Mouse (Mus musculus) kidney, adult 8-10 months (tissue): ENCODE data around the gene Vax2.

ENCODE experiments used
- DNase-seq, 2 experiments: peaks; one replicate each; pipeline ENCODE4 v3.0.0; 2022

Vax2 gene

DNA sequence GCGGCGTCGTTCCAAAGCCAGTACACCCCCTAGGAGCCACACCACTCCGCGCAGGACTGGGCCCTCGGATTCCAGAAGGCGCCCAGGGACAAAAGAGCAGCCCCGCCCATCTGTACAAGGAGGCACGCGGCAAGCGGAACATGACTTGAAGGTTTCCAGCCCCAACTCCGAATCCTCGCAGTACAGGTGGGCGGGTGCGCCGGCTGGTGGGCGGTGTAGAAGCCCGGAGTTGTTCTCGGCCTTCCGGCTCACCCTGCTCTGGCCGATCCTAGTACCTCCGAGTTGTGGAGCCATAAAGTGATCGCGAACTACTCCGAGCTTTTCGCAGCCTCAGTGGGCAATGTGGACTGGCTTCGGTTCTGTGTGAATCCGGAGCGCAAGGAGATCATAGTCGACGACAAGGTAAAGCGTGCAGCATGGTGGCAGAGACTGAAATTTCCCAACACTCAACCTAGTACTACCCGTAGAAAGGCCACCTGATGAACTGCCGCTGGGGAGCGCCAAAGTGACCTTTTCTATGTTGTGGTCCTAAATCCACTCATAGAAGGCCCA lies 51.9 kb downstream of the Vax2 start:
- DNase-seq, result peak; percentile 27 to 35

DNA sequence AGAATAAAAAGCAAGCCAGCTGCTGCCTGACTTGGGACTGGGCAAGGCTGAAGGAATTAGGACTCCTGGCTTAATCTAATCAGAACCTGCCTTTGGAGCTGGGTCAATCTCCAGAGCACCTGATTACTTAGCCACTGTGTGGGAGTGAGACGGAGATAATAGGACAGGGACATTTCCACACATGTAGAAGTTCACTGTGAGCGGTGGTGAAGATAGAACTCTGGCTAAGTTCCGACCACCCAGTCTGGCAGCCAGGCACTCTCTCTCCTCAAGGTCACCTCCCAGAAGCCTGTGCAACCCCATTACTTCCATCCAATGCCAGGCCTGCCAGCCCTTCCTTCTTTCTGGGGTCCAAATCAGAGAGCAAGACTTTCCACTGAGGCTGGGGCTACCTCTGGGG lies 55.9 kb downstream of the Vax2 start:
- no peak for DNase-seq

DNA sequence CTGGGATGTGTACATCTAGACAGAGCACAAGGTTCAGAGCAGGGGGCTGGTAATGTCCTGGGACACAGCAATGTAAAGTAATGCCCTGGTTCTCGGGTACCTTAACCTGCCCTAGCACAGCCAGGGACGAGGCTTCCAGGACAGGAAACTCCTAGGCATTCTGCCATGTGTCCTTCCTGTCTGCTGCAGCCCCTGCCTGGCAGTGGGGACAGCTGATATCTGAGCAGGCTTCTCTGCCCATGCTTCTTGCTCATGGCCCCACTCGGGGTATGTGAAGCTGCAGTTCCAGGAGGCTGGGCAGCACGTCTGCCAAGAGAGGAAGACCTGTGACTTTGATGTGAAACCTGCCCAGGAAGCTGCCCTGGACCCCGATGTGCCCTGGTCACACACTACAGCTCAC lies 57.4 kb downstream of the Vax2 start:
- DNase-seq, result no peak

DNA sequence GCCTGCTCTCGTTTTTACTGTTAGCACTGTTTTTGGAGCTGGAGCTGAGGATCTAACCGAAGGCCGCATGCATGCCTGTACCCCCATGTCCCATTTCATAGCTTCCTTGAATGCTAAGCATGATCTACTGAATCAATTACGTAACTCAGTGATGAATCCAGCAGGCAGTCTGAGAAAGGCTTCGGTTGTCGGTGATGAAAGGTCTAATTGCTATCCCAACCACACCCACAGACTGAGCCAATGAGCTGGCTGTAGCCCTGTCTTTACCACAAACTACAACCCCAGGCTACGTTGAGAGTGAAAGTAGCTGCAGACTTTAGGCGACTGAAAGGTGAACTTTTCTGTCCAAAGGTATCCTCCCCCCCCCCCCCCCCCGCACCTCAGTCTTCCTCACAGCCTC lies 63.1 kb downstream of the Vax2 start:
- no peak for DNase-seq

DNA sequence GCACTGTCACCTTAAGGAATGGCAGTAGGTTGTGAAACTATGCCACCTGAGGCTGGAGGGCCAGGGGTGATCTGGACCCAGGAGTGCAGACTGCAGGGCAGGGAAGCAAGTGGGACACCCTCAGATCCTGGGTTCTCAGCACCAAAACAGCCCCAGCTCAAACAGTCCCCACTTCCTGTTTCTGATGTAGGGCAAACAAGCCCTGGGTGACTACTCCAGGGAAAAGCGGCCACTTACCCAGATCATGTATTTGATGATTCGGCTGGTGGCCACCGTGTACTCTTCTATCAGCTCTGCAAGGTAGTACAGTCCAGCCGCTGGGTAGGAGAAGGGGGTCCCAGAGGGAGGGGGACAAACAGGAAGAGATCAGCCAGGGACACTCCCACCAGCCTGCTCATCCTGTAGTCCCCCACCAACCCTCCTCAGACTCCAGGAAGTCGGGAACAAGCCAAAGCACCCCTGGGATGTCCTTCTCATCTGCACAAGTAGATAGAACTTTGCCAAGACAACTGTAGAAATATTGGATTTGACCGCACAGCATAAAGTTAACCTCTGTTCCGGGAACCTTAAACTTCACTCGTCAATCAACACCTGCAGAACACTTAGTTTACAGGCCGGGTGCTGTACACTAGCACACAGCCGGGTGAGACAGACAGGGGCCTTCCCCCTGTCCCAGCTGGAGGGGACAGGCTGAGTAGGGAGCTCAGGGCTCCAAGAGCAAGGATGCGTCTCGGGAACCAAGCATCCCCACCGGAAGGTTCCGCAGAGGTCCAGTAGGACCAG lies 63.9 kb downstream of the Vax2 start:
- no peak for DNase-seq

DNA sequence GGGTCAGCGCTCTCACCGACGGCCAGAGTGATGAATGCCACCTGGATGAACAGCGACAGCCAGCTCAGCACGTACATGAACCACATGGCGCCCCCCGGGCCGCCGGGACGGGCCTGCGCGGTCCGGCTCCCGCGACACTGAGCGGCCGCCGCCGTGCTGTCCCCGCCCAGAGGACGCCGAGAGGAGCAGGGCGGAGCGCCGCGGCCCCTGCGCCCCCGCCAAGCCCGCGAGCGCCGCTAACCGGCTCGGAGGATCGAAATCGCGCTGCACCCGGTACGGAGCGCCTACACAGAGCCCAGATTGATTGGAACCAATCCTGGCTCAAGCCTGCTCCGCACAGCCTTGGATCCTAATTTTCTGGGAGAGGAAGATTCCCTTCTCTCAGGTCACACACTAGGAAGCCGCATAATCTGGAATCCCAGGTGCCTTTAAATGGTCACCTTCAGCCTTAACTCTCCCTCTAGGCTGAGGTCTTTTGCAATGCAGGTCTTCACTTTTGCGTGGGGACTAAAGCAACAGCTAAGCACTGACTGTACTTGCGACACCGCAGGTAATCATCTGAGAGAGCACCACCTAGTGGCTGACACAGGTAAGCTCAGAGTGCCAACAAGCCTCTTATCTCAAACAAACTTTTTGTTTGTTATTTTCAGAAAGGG lies 64.7 kb downstream of the Vax2 start, which contains the start of gene Tex261:
Gene Tex261 (minus strand): TSS at position 176 of the 656 bp plus-strand sequence.
- DNase-seq, result peak; percentile 88

DNA sequence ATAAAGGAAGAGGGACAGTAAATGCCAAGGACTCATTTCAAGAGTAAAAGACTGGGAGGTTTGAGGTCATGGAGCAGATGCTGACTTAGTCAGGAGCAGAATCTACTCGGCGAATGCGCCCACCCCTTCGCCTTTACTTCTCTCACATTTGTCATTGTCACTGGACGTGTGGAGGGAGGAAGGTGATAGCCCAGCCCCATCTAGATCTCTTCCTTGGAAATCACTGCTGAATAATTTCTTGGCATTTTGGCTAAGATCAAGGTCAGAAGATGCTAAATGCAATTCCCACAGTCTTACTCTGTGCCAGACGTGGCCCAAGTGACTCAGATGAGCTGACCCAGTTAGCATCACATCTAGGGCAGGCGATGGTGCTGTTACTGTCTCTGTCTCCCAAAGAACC lies 67.2 kb downstream of the Vax2 start:
- DNase-seq, result no peak

DNA sequence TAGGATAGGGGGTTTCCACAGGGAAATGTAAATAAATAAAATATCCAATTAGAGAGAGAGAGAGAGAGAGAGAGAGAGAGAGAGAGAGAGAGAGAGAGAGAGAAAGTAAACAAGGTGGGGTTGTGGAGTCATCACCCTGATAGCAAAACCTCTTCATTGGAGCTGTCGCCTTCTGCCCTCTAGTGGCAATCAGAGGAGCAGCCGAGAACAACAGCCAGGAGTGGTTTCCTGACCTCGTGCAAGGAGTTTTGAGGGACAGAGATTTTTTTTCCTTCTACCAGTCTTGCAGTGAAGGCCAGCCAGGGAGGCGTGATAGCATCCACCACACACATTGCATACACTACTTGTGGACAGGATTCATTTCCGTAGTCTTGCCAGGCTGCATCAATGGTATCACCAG lies 68.0 kb downstream of the Vax2 start:
- peak; percentile 41 to 66 for DNase-seq

DNA sequence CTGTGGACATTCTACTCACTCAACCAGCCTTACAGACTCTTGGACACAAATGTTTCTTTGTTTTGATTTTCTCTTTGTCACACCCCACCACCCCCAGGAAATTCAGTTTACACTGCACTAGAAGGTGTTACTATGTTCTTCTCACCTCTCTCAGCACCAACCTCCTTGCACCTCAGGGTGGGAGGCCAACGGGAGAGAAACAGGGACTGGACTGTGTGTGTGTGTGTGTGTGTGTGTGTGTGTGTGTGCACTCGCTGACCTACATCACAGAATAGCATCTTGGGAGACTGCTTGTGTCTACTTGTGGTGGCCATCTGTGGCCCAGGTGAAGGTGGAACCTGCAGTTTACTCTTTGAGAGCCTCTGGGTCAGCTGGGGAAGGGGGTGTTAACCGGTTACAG lies 75.4 kb downstream of the Vax2 start:
- DNase-seq, result no peak
